Mouse (Mus musculus): Measurements from ENCODE around the gene Ulk4. TPM values are rescaled to one million over a fixed set of nuclear protein-coding genes. Genes with fewer than 3 reads are reported as not detected.

The Ulk4 gene
- 127 and 134 TPM in 2 replicates for polyA plus RNA-seq (2015; fragmentation: Nextera tagmentation; extraction: Ambion mirVana)

DNA sequence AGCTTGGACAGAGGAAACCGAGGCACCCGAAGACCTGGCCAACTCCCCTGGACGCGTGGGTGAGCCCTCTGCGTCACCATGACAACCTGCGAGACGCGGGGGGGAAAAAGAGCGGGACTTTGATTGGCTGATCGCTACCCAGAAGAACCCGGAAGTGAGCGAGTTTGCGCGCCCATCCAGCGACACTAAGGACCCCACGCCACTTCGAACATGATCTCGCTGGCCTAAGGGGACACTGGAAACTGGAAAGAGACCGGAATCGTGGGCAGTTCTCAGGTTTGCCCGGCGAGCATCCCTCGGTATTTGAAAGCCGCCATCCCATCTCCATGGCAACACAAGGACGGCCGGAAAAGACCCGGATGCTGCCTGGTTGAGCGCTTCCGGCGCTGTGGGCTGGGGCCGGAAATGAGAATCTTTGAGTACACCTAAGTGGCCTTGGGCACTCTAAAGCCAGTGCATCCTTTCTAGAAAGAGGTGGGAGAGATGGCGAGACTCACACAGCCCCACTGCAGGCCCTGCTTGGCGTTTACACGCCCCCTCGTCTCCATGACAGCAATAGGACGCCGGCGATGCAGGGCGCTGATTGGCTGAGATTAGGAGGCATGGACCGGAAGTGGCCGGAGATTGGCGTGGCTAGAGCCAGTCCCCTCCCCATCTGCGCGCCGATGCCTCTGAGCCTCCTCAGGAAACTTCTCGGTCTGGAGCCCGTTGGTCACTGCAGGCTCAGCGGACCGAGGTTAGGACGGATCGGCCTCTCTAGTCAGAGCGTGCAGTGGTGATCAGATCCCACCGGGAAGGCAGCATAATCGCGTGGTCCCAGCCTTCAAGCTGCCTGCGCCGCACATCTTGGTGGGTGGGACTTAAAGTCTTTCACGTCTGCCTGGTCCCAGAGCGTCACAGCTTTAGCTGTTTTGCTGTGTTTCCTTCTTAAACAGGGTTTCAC lies at the start of gene Ulk4:
Gene Ulk4 (minus strand): TSS at position 80 of the 943 bp plus-strand sequence.
- H3K27me3 ChIP-seq = no peaks in the 10 kb centered on the region
- H3K4me1 ChIP-seq = peaks cover 21% of the 10 kb centered on the region
- WGBS = 0% methylated on average over 59 of the region's 59 CpGs
- H3K9ac ChIP-seq (replicated peaks) = peak within 1 kb of the TSS; percentile 62
- peak; percentile 96 for ATAC-seq (replicated peaks)
- peak within 1 kb of the TSS; percentile 62 for H3K4me3 ChIP-seq
- peak within 1 kb of the TSS; percentile 86 for H3K27ac ChIP-seq (replicated peaks)
- no peaks in the 10 kb centered on the region for H3K36me3 ChIP-seq
- no peaks in the 10 kb centered on the region for H3K9me3 ChIP-seq
- peak within 1 kb of the TSS; percentile 70 for H3K4me2 ChIP-seq (replicated peaks)

DNA sequence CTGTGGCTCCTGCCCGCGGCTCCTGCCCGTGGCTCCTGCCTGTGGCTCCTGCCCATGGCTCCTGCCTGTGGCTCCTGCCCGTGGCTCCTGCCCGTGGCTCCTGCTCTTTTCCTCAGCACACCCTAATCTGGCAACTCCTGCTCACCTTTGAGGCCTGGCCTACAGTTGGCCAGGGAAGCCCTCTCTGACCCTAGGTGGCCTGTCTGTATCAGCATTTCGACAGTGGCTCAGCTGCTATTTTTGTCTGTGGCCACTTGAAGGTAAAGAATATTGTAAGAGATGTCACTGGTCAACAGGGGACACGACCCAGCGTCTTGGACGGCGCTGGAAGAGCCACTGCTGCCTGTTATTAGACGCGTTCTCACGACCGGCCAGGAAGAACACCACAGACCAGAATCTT lies 45.0 kb upstream of the Ulk4 start:
- no peak overlapping the region for H3K4me3 ChIP-seq
- no peaks in the 10 kb centered on the region for H3K9me3 ChIP-seq
- no peak overlapping the region for H3K9ac ChIP-seq (replicated peaks)
- no peaks in the 10 kb centered on the region for H3K27me3 ChIP-seq
- peaks cover 17% of the 10 kb centered on the region for H3K4me1 ChIP-seq
- H3K4me2 ChIP-seq (replicated peaks) = no peak overlapping the region
- no peak for ATAC-seq (replicated peaks)
- no peaks in the 10 kb centered on the region for H3K36me3 ChIP-seq
- no peak overlapping the region for H3K27ac ChIP-seq (replicated peaks)
- WGBS = 96% methylated on average over 14 of the region's 14 CpGs

DNA sequence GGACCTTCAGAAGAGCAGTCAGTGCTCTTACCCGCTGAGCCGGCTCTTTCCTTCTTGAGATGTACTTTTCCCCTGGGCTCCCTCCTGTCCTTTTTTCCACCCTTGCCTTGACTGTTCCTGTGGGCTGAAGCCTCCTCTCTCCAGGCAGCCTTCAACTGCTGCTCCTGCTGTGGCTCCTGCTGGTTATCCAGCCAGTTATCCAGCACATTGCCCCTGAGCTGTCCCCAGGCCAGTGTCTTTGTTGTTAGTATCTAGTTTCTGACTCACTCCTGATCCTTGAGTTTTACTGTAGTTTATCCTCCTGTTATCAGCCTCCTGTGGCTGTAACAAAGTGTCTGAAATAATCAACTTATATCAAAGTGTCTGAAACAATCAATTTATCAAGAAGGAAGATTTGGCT lies 44.1 kb upstream of the Ulk4 start:
- no peaks in the 10 kb centered on the region for H3K9me3 ChIP-seq
- no peak for ATAC-seq (replicated peaks)
- no peaks in the 10 kb centered on the region for H3K27me3 ChIP-seq
- no peak overlapping the region for H3K4me3 ChIP-seq
- H3K4me2 ChIP-seq (replicated peaks) = no peak overlapping the region
- peaks cover 27% of the 10 kb centered on the region for H3K4me1 ChIP-seq
- no peaks in the 10 kb centered on the region for H3K36me3 ChIP-seq
- WGBS = 90% methylated on average over 2 of the region's 2 CpGs
- H3K9ac ChIP-seq (replicated peaks) = no peak overlapping the region
- H3K27ac ChIP-seq (replicated peaks) = no peak overlapping the region

DNA sequence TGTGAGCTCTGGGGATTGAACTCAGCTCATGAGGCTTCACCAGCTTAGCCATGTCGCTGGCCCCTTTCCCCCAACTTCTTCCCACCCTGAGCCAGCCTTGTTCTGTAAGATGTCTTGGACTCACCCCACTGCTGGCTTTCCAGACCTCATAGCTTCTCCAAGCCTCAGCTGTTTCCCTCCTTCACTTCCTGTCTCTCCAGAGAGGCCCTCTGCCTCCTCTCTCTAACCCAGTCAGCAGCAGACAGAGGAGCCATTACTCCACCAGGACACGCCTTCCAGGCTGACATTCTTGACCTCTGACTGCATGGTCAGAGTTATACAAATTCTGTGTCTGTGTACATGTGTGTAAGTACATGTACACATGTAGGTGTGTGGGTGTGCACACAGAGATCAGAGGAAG lies 43.4 kb upstream of the Ulk4 start:
- H3K9ac ChIP-seq (replicated peaks) = no peak overlapping the region
- no peak for ATAC-seq (replicated peaks)
- H3K27ac ChIP-seq (replicated peaks) = peak overlapping the region; percentile 82; the same call in 1 of the 2 replicates
- peaks cover 33% of the 10 kb centered on the region for H3K4me1 ChIP-seq
- WGBS = 90% methylated on average over 2 of the region's 2 CpGs
- H3K4me3 ChIP-seq = no peak overlapping the region
- H3K4me2 ChIP-seq (replicated peaks) = no peak overlapping the region
- H3K9me3 ChIP-seq = no peaks in the 10 kb centered on the region
- H3K36me3 ChIP-seq = no peaks in the 10 kb centered on the region
- H3K27me3 ChIP-seq = no peaks in the 10 kb centered on the region

DNA sequence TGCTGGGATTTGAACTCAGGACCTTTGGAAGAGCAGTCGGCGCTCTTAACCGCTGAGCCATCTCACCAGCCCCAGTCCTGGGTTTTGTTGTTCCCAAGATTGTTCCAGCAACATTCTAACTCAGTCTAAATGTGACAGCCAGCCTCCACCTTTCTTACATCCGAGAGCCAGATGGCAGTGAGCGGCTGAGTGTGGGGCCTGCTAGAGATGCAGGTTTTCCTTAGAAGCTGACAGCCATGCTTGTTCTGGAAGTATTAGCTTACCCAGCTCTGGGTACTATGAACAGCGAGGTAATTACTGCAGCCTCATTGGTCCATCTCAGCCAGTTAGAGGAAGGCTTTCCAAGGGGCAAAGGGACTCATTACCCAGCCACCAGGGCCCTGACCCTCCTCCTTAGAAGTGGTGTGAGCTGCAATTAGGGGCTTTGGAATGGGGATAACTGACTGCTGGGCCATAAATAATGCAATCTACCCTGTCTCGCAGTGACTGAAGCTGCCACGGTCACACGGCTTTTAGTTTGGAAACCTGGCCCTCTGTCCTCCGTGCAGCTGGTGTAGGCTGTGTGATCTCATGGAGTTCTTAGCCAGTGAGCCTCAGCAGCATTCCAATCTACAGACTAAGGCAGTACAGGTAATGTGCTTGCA lies 42.4 kb upstream of the Ulk4 start:
- Histone ChIP-seq H3K4me1 (peaks cover 41% of the 10 kb centered on the region), H3K4me3 (no peak overlapping the region), H3K9ac (replicated peaks) (0 out of 2 replicates have a peak overlapping the region, but pooled peaks have one; percentile 7), H3K4me2 (replicated peaks) (no peak overlapping the region), H3K9me3 (no peaks in the 10 kb centered on the region), H3K27ac (replicated peaks) (peak overlapping the region; percentile 82), H3K27me3 (no peaks in the 10 kb centered on the region), H3K36me3 (no peaks in the 10 kb centered on the region)
- 31% methylated on average over 10 of the region's 10 CpGs for WGBS
- ATAC-seq (replicated peaks) = peak; percentile 63

DNA sequence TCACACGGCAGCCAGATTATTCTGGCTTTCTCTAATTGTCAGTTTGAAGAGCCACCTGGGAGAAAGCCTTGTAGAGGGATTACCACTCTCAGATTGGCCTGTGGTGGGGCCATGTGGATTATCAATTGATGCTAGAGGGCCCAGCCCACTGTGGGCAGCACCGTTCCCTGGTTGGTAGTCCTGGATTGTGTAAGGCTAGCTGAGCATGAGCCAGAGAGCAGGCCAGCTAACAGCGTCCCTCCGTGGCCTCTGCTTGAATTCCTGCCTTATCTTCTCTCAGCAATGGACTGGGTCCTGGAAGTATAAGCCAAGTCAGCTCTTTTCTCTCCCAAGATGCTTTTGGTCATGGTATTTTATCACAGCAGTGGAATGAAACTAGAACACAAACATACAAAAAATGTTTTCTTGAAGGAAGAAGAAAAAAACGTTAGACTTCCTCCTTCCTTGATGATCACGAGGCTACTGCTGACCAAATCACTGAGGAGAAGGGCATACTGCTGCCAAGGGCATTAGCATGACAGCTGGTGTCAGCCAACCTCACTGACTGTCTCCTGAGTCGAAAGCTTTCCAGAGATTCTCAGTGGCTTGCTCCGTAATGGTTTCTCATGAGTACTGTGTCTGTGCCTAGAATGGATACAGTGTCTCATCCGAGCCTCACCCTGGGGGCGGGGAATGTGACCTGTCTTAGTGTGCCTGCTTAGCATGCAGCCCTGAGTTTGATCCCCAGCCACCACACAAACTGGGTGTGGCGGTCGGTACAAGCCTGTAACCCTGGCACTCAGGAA lies 39.8 kb upstream of the Ulk4 start:
- H3K4me1 ChIP-seq = peaks cover 67% of the 10 kb centered on the region
- no peak for ATAC-seq (replicated peaks)
- no peak overlapping the region for H3K9ac ChIP-seq (replicated peaks)
- no peaks in the 10 kb centered on the region for H3K36me3 ChIP-seq
- H3K4me3 ChIP-seq = no peak overlapping the region
- H3K9me3 ChIP-seq = no peaks in the 10 kb centered on the region
- whole genome bisulfite sequencing = 53% methylated on average over 12 of the region's 12 CpGs
- peak overlapping the region; percentile 79 for H3K27ac ChIP-seq (replicated peaks)
- no peaks in the 10 kb centered on the region for H3K27me3 ChIP-seq
- no peak overlapping the region for H3K4me2 ChIP-seq (replicated peaks)

DNA sequence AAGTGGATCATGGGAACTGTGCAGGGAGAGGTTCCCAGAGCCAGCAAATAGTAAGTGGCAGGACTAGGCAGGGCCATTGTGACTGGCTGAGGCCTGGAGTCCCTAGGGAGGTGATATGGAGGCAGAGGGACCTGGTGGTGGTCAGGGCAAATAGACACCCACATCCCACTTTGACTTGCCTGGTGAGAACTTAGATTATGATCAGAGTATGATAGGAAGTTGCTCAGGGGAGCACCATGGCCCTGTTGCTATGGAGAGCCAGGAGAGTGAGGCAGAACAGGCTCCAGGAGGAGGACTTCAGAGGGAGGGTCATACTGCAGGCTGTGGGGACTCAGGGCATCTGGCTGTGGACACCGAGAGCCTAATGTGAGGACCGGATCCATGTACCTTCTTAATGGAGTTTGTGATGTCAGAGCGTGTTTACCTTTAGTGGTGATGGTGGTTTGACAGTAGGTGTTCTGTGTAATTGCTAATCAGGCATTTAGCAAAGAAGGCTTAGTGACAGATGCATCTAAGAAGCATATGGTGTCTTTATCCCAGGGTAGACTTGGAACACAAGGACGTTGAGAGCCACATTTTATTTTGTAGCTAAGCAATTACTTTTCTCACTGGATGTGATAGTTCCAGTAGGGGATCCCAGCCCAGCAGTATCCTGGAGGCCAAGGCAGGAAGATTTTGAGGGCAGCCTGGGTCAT lies 39.1 kb upstream of the Ulk4 start:
- H3K9ac ChIP-seq (replicated peaks) = no peak overlapping the region
- no peak overlapping the region for H3K4me3 ChIP-seq
- no peak overlapping the region for H3K4me2 ChIP-seq (replicated peaks)
- H3K9me3 ChIP-seq = no peaks in the 10 kb centered on the region
- H3K4me1 ChIP-seq = peaks cover 70% of the 10 kb centered on the region
- no peak for ATAC-seq (replicated peaks)
- no peaks in the 10 kb centered on the region for H3K27me3 ChIP-seq
- WGBS = 38% methylated on average over 4 of the region's 4 CpGs
- H3K27ac ChIP-seq (replicated peaks) = peak overlapping the region; percentile 79
- no peaks in the 10 kb centered on the region for H3K36me3 ChIP-seq

DNA sequence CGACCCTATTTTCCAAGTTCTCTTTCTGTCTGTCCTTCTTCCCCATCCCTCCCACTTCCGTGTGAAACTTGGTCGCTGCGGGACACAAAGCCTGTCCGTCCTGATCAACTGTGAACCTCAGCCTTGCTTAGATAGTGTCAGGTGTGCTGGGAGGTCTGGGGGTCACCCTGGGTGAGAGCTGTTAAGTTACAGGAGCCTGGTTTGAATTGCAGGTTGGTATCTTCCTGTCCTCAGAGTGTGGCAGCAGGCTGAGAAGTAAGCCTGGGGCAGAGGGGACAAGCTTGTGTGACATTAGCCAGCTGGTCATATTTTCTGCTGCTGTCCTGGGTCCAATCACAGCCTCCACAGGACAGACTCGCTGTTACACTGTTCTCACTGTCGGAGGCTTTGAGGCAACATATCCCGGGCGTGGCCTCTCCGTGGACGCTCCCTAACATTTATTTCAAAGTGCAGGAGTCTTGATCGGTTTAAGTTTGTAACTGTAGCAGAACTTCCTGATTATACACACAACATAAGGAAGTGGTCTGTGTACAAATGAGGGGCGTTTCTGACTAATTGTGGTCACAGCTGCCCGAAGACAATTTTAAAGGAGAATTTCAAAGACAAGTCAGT lies 37.6 kb upstream of the Ulk4 start:
- Histone ChIP-seq H3K4me3 (peak overlapping the region; percentile 17; the same call in 1 of the 2 replicates), H3K9ac (replicated peaks) (peak overlapping the region; percentile 11; the same call in 1 of the 2 replicates), H3K9me3 (no peaks in the 10 kb centered on the region), H3K4me1 (peaks cover 74% of the 10 kb centered on the region), H3K36me3 (no peaks in the 10 kb centered on the region), H3K27ac (replicated peaks) (peak overlapping the region; percentile 85), H3K27me3 (no peaks in the 10 kb centered on the region), H3K4me2 (replicated peaks) (peak overlapping the region; percentile 34)
- ATAC-seq (replicated peaks) = no peak
- 13% methylated on average over 14 of the region's 14 CpGs for WGBS

DNA sequence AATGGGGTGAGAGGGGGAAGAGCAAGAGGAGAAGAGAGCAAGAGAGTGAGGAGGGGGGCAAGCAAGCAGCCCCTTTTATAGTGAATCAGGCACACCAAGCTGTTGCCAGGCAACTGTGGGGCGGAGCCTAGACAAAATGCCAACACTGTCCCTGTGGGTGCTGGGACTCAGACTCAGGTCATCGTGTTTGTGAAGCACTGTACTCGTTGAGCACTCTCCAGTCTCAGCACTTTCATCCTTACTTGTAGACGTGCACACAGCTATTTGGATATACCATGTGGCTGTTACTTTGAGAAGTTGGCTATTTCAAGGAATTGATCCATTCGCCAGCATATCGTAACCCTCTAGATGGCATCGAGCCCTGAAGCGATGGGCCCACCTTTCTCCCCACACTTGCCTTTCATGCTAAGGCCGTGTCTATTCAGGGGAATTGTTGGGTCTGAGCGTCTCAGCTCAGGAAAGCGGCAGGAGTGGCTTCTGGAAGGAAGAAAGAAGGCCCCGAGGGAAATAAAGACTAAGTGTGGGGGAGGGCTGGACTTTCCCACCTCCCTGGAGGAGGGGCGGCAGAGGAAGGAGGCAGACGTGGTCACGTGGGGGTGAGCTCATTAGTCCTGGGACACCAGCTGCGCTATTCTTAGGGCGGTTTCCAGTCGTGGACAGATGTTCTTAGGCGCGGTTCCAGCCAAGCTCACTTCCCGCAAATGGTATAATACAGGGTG lies 36.8 kb upstream of the Ulk4 start:
- WGBS = 2% methylated on average over 21 of the region's 21 CpGs

DNA sequence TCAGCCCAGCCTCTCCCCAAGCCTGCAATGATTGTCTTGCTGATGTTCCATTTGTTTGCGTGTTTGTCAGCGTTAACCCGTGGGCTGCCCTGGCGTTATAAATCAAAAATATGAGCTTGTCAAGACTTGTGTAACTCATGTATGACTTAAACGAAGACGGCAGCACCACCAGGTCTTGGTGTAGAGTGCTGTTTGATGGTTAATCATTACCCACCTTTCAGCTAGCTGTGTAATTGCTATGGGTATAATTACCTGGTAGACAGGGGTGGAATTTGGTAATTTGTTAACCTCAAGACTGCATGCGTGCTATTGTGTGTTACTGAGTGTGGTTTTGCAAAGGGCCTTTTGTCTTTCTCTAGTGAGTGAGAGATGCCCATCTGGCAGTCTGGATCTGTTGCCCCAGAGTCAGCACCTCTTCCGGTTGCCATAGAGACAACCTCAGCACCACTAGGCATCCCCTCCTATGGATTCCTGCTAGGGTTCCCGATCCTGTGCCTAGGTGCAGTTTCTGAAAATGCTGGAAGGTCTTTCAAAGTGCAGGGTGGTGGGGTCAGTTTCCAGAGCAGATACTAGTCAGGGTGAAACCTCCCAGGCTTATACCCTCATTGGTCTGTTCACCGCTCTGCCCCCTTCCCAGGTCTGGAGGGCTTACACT lies 35.4 kb upstream of the Ulk4 start:
- ATAC-seq (replicated peaks) = peak; percentile 34

More for the DNA sequence above, 36.8 kb upstream of the Ulk4 start:
- H3K4me3 ChIP-seq = peak overlapping the region; percentile 17
- H3K27ac ChIP-seq (replicated peaks) = peak overlapping the region; percentile 85
- H3K36me3 ChIP-seq = no peaks in the 10 kb centered on the region
- no peaks in the 10 kb centered on the region for H3K27me3 ChIP-seq
- peaks cover 75% of the 10 kb centered on the region for H3K4me1 ChIP-seq
- ATAC-seq (replicated peaks) = peak; percentile 24; the same call in 1 of the 2 replicates
- H3K9ac ChIP-seq (replicated peaks) = peak overlapping the region; percentile 11; the same call in 1 of the 2 replicates
- peak overlapping the region; percentile 34 for H3K4me2 ChIP-seq (replicated peaks)
- H3K9me3 ChIP-seq = no peaks in the 10 kb centered on the region

More for the DNA sequence above, 35.4 kb upstream of the Ulk4 start:
- H3K4me1 ChIP-seq = peaks cover 71% of the 10 kb centered on the region
- WGBS = 19% methylated on average over 10 of the region's 10 CpGs
- no peaks in the 10 kb centered on the region for H3K36me3 ChIP-seq
- 0 out of 2 replicates have a peak overlapping the region, but pooled peaks have one; percentile 14 for H3K9ac ChIP-seq (replicated peaks)
- H3K27ac ChIP-seq (replicated peaks) = peak overlapping the region; percentile 85
- H3K9me3 ChIP-seq = no peaks in the 10 kb centered on the region
- H3K4me2 ChIP-seq (replicated peaks) = peak overlapping the region; percentile 10; the same call in 1 of the 2 replicates
- no peaks in the 10 kb centered on the region for H3K27me3 ChIP-seq
- no peak overlapping the region for H3K4me3 ChIP-seq
